23 mouse cellular contexts compared by ENCODE assay signal in genomic region chr13:97781637-97782036, GRCm38 (mm10). TPM values are rescaled to one million over a fixed set of nuclear protein-coding genes. Genes with fewer than 3 reads are reported as not detected.
DNase-seq lines count a peak whose midpoint lies in the region; ATAC-seq and TF ChIP-seq lines count a peak whose summit lies in the region.
"Had no signal": no experiment of that assay in that cellular context is flagged by ENCODE, and none has a peak within 500 bp of the region (broad histone marks: within the 10 kb centered on the region; RNA-seq: fewer than 3 reads in every experiment).

No protein-coding gene starts in this region.

- 79% methylated on average over 7 of the region's 7 CpGs for WGBS in intestine, embryonic 14.5 days
- 78% methylated on average over 7 of the region's 7 CpGs for WGBS in intestine, embryonic 16.5 days
- WGBS in lung, embryonic 16.5 days: 59% methylated on average over 7 of the region's 7 CpGs
- WGBS in forebrain, postnatal 0 days: 87% methylated on average over 7 of the region's 7 CpGs

- DNase-seq in intestine, embryonic 14.5 days (ENCODE audit: low spot score): peak; percentile 45
- no peak for DNase-seq in forebrain, postnatal 0 days
- DNase-seq in right cerebral cortex, adult 18-20 months: no peak
- DNase-seq: adrenal gland, adult 2 months; cerebellum, adult 11-12 months; cerebellum, postnatal 10 days; gastrocnemius, adult 2 months; heart, postnatal 36 days; kidney, adult 8-10 months; kidney, postnatal 25 days; thymus, adult 2 months had no signal

- H3K36me3 ChIP-seq in intestine, embryonic 14.5 days (ENCODE audit: control insufficient read depth, insufficient read depth, low read length): no peaks in the 10 kb centered on the region
- H3K36me3 ChIP-seq in intestine, embryonic 16.5 days (ENCODE audit: control insufficient read depth, insufficient read depth, low read length): no peaks in the 10 kb centered on the region
- no peaks in the 10 kb centered on the region for H3K36me3 ChIP-seq in megakaryocyte, embryonic 14.5 days (replicated peaks; ENCODE audit: low read length)
- H3K36me3 ChIP-seq in lung, embryonic 16.5 days (ENCODE audit: control insufficient read depth, insufficient read depth, low read length): no peaks in the 10 kb centered on the region
- no peaks in the 10 kb centered on the region for H3K36me3 ChIP-seq in forebrain, postnatal 0 days (ENCODE audit: insufficient read depth)
- H3K36me3 ChIP-seq: heart, embryonic 15.5 days; neural tube, embryonic 13.5 days had no signal

- H3K4me3 ChIP-seq in intestine, embryonic 14.5 days (ENCODE audit: low read depth, low read length): no peak overlapping the region
- no peak overlapping the region for H3K4me3 ChIP-seq in intestine, embryonic 16.5 days (ENCODE audit: low read length)
- peak overlapping the region; percentile 14 for H3K4me3 ChIP-seq in megakaryocyte, embryonic 14.5 days (replicated peaks)
- peak overlapping the region; percentile 10; the same call in 1 of the 2 replicates for H3K4me3 ChIP-seq in lung, embryonic 16.5 days (ENCODE audit: low read length)
- H3K4me3 ChIP-seq in forebrain, postnatal 0 days (ENCODE audit: low read depth, low read length): no peak overlapping the region
- H3K4me3 ChIP-seq: gastrocnemius, adult 2 months; heart, embryonic 15.5 days; layer of hippocampus, adult 2 months; myocyte; neural tube, embryonic 13.5 days had no signal

- TF ChIP-seq CTCF in forebrain, postnatal 0 days (IDR thresholded peaks at IDR 0.05; ENCODE audit: low read depth): no peak

- no peaks in the 10 kb centered on the region for H3K9me3 ChIP-seq in intestine, embryonic 14.5 days (ENCODE audit: control insufficient read depth, low read length)
- H3K9me3 ChIP-seq in intestine, embryonic 16.5 days (ENCODE audit: control insufficient read depth, low read length): no peaks in the 10 kb centered on the region
- H3K9me3 ChIP-seq in megakaryocyte, embryonic 14.5 days: no peaks in the 10 kb centered on the region
- H3K9me3 ChIP-seq in lung, embryonic 16.5 days (ENCODE audit: control insufficient read depth, low read length): no peaks in the 10 kb centered on the region
- H3K9me3 ChIP-seq in forebrain, postnatal 0 days (ENCODE audit: low read length): no peaks in the 10 kb centered on the region
- H3K9me3 ChIP-seq: heart, embryonic 15.5 days; neural tube, embryonic 13.5 days had no signal

- H3K4me1 ChIP-seq in intestine, embryonic 14.5 days (replicated peaks; ENCODE audit: control insufficient read depth, insufficient read depth, low read length): peaks cover 21% of the 10 kb centered on the region
- peaks cover 4% of the 10 kb centered on the region; the same call in 1 of the 2 replicates for H3K4me1 ChIP-seq in intestine, embryonic 16.5 days (ENCODE audit: control insufficient read depth, insufficient read depth, low read length)
- H3K4me1 ChIP-seq in megakaryocyte, embryonic 14.5 days: peaks cover 43% of the 10 kb centered on the region
- H3K4me1 ChIP-seq in lung, embryonic 16.5 days (replicated peaks; ENCODE audit: control insufficient read depth, insufficient read depth, low read length): peaks cover 39% of the 10 kb centered on the region
- H3K4me1 ChIP-seq in forebrain, postnatal 0 days (ENCODE audit: insufficient read depth): no peaks in the 10 kb centered on the region

- H3K9ac ChIP-seq in intestine, embryonic 14.5 days (ENCODE audit: low read length): no peak overlapping the region
- H3K9ac ChIP-seq in intestine, embryonic 16.5 days (ENCODE audit: low read depth, low read length): no peak overlapping the region
- H3K9ac ChIP-seq in lung, embryonic 16.5 days (ENCODE audit: low read length): no peak overlapping the region
- no peak overlapping the region for H3K9ac ChIP-seq in forebrain, postnatal 0 days
- H3K9ac ChIP-seq: heart, embryonic 15.5 days; hindbrain, embryonic 14.5 days; neural tube, embryonic 13.5 days had no signal

- no peaks in the 10 kb centered on the region for H3K27me3 ChIP-seq in intestine, embryonic 14.5 days (replicated peaks; ENCODE audit: control insufficient read depth, insufficient read depth, low read length)
- H3K27me3 ChIP-seq in intestine, embryonic 16.5 days (replicated peaks; ENCODE audit: control insufficient read depth, insufficient read depth, low read length): no peaks in the 10 kb centered on the region
- H3K27me3 ChIP-seq in megakaryocyte, embryonic 14.5 days (replicated peaks): peaks cover 3% of the 10 kb centered on the region
- H3K27me3 ChIP-seq in lung, embryonic 16.5 days (ENCODE audit: control insufficient read depth, insufficient read depth, low read depth, low read length): no peaks in the 10 kb centered on the region
- H3K27me3 ChIP-seq in forebrain, postnatal 0 days (ENCODE audit: insufficient read depth, low read length): no peaks in the 10 kb centered on the region
- H3K27me3 ChIP-seq: heart, embryonic 15.5 days; neural tube, embryonic 13.5 days had no signal

- no peak for ATAC-seq in intestine, embryonic 14.5 days (replicated peaks; ENCODE audit: low FRiP score, low TSS enrichment, low read depth)
- ATAC-seq in intestine, embryonic 16.5 days: no peak
- ATAC-seq in megakaryocyte, adult 5-6 weeks (ENCODE audit: poor library complexity, severe bottlenecking): no peak
- ATAC-seq in lung, embryonic 16.5 days (ENCODE audit: low read depth): peak; percentile 64
- ATAC-seq in forebrain, postnatal 0 days: no peak
- ATAC-seq: inflammation-experienced regulatory T-cells, adult 6 months; midbrain, embryonic 16.5 days had no signal

- H3K27ac ChIP-seq in intestine, embryonic 14.5 days (ENCODE audit: low read depth): no peak overlapping the region
- H3K27ac ChIP-seq in intestine, embryonic 16.5 days (ENCODE audit: low read length): no peak overlapping the region
- H3K27ac ChIP-seq in lung, embryonic 16.5 days (ENCODE audit: low read length): peak overlapping the region; percentile 73
- H3K27ac ChIP-seq in forebrain, postnatal 0 days (ENCODE audit: low read depth, low read length): no peak overlapping the region
- H3K27ac ChIP-seq: gastrocnemius, adult 2 months; heart, embryonic 15.5 days; hindbrain, embryonic 14.5 days; layer of hippocampus, adult 2 months; neural tube, embryonic 13.5 days; stomach, postnatal 0 days had no signal

- H3K4me2 ChIP-seq in intestine, embryonic 14.5 days (ENCODE audit: low read length): no peak overlapping the region
- H3K4me2 ChIP-seq in intestine, embryonic 16.5 days (ENCODE audit: low read depth, low read length): no peak overlapping the region
- peak overlapping the region; percentile 28 for H3K4me2 ChIP-seq in lung, embryonic 16.5 days (ENCODE audit: low read depth, low read length)
- H3K4me2 ChIP-seq in forebrain, postnatal 0 days (ENCODE audit: low read depth): no peak overlapping the region
- H3K4me2 ChIP-seq: heart, embryonic 15.5 days; hindbrain, embryonic 14.5 days; neural tube, embryonic 13.5 days had no signal

RNA-seq across cellular contexts. Expression of gene Gm10260, which starts 21.2 kb away (rescaled TPM):
- polyA plus RNA-seq in intestine, embryonic 14.5 days (2014; fragmentation: Nextera tagmentation; extraction: Ambion mirVana): 4.0 and 5.3 TPM in 2 replicates
- 4.0 and 5.2 TPM in 2 replicates for polyA plus RNA-seq in intestine, embryonic 16.5 days (2015; fragmentation: Nextera tagmentation; extraction: Ambion mirVana)
- polyA plus RNA-seq in megakaryocyte, embryonic 14.5 days (2012; ENCODE audit: insufficient read depth, low replicate concordance): 316 and 1,157 TPM in 2 replicates
- 15.1 and 15.7 TPM in 2 replicates for total RNA-seq in megakaryocyte, adult 5-6 weeks (2015)
- total RNA-seq in megakaryocyte, adult 5-6 weeks (2017): 18.9 and 21.2 TPM in 2 replicates
- 3.6 and 17.3 TPM in 2 replicates for polyA plus RNA-seq in lung, embryonic 16.5 days (2015; fragmentation: Nextera tagmentation; extraction: Ambion mirVana)
- total RNA-seq in forebrain, postnatal 0 days (2014; rRNA removed): 6.3 and 11.4 TPM in 2 replicates
- 4.6 TPM in 2 replicates for polyA plus RNA-seq in forebrain, postnatal 0 days (2015; fragmentation: Nextera tagmentation; extraction: Ambion mirVana)

Comparison
In these comparisons a context has a peak if more than half of its experiments do, and no peak if none do; other contexts are left out.
1. H3K4me3 ChIP-seq: peak in megakaryocyte, embryonic 14.5 days (single experiment) and lung, embryonic 16.5 days (single experiment); none in intestine, embryonic 14.5 days (single experiment), intestine, embryonic 16.5 days (single experiment) and forebrain, postnatal 0 days (single experiment).
2. RNA of gene Gm10260, which starts 21.2 kb away (polyA plus RNA-seq): 316 to 1,157 TPM in megakaryocyte, embryonic 14.5 days; 4.0 to 5.2 TPM in intestine, embryonic 16.5 days, 4.6 TPM in forebrain, postnatal 0 days, 4.0 to 5.3 TPM in intestine, embryonic 14.5 days and 3.6 to 17.3 TPM in lung, embryonic 16.5 days; every median in the first group is over 10 times any median in the second.